14 mouse cellular contexts compared by ENCODE assay signal in genomic region chr13:56593961-56594391, GRCm38 (mm10). TPM values are rescaled to one million over a fixed set of nuclear protein-coding genes. Genes with fewer than 3 reads are reported as not detected.
A peak's percentile ranks its signal among the peaks of the same experiment; 100 is the strongest.
DNase-seq lines count a peak whose midpoint lies in the region; ATAC-seq and TF ChIP-seq lines count a peak whose summit lies in the region.
"Had no signal": no experiment of that assay in that cellular context is flagged by ENCODE, and none has a peak within 500 bp of the region (broad histone marks: within the 10 kb centered on the region; RNA-seq: fewer than 3 reads in every experiment).

No protein-coding gene starts in this region.

- TF ChIP-seq EP300 in stomach, postnatal 0 days (optimal IDR thresholded peaks at IDR 0.05): no peak
- TF ChIP-seq EP300 in heart, postnatal 0 days (IDR thresholded peaks at IDR 0.05; ENCODE audit: low read depth): no peak

- peaks cover 59% of the 10 kb centered on the region for H3K4me1 ChIP-seq in stomach, embryonic 14.5 days (ENCODE audit: control insufficient read depth, insufficient read depth, low read length)
- peaks cover 7% of the 10 kb centered on the region for H3K4me1 ChIP-seq in stomach, postnatal 0 days (replicated peaks; ENCODE audit: control insufficient read depth, insufficient read depth)
- peaks cover 63% of the 10 kb centered on the region for H3K4me1 ChIP-seq in heart, postnatal 0 days (ENCODE audit: control insufficient read depth, insufficient read depth)

- H3K4me2 ChIP-seq in stomach, embryonic 14.5 days (replicated peaks; ENCODE audit: low read depth, low read length): no peak overlapping the region
- no peak overlapping the region for H3K4me2 ChIP-seq in stomach, postnatal 0 days (replicated peaks; ENCODE audit: low read depth)
- H3K4me2 ChIP-seq in heart, postnatal 0 days (ENCODE audit: low read depth, low read length): no peak overlapping the region
- H3K4me2 ChIP-seq: neural tube, embryonic 12.5 days had no signal

- H3K27ac ChIP-seq in stomach, embryonic 14.5 days (ENCODE audit: low read length): peak overlapping the region; percentile 41; the same call in 1 of the 2 replicates
- no peak overlapping the region for H3K27ac ChIP-seq in stomach, postnatal 0 days (replicated peaks)
- H3K27ac ChIP-seq in heart, postnatal 0 days (ENCODE audit: low read depth): peak overlapping the region; percentile 43
- H3K27ac ChIP-seq: neural tube, embryonic 12.5 days had no signal

- DNase-seq in kidney, postnatal 10 days: peak; percentile 62
- no peak for DNase-seq in kidney, postnatal 25 days
- DNase-seq in stomach, postnatal 0 days (ENCODE audit: low spot score): no peak
- peak; percentile 72 for DNase-seq in heart, postnatal 0 days (ENCODE audit: low spot score)
- no peak for DNase-seq in urinary bladder, postnatal 10 days (ENCODE audit: low spot score)
- DNase-seq in retina, postnatal 1 day: no peak
- DNase-seq: embryo, embryonic 11 days; kidney, postnatal 36 days; right cerebral cortex, postnatal 4 days had no signal

- WGBS in stomach, embryonic 14.5 days: 39% methylated on average over 7 of the region's 7 CpGs
- 39% methylated on average over 7 of the region's 7 CpGs for WGBS in stomach, postnatal 0 days
- WGBS in heart, postnatal 0 days: 29% methylated on average over 7 of the region's 7 CpGs

- no peak for TF ChIP-seq CTCF in stomach, postnatal 0 days (IDR thresholded peaks at IDR 0.05; ENCODE audit: low read depth)
- no peak for TF ChIP-seq CTCF in heart, postnatal 0 days (IDR thresholded peaks at IDR 0.05; ENCODE audit: low read depth)

- ATAC-seq in stomach, embryonic 14.5 days (ENCODE audit: insufficient number of reproducible peaks, insufficient read depth, low FRiP score, low read depth): peak; percentile 24; the same call in 1 of the 2 replicates
- no peak for ATAC-seq in stomach, postnatal 0 days (ENCODE audit: low FRiP score, low TSS enrichment)
- peak; percentile 69 for ATAC-seq in heart, postnatal 0 days (ENCODE audit: insufficient read depth, low read depth)
- ATAC-seq: forebrain, embryonic 16.5 days had no signal

- H3K36me3 ChIP-seq in stomach, embryonic 14.5 days (ENCODE audit: control insufficient read depth, insufficient read depth, low read length): no peaks in the 10 kb centered on the region
- no peaks in the 10 kb centered on the region for H3K36me3 ChIP-seq in stomach, postnatal 0 days (ENCODE audit: control insufficient read depth, insufficient read depth, low read length)
- H3K36me3 ChIP-seq in heart, postnatal 0 days (replicated peaks; ENCODE audit: control insufficient read depth, insufficient read depth, low read length): no peaks in the 10 kb centered on the region
- H3K36me3 ChIP-seq: neural tube, embryonic 12.5 days had no signal

- H3K27me3 ChIP-seq in stomach, embryonic 14.5 days (ENCODE audit: control insufficient read depth, insufficient read depth, low read length): no peaks in the 10 kb centered on the region
- H3K27me3 ChIP-seq in stomach, postnatal 0 days (ENCODE audit: control insufficient read depth, insufficient read depth, low read length): no peaks in the 10 kb centered on the region
- H3K27me3 ChIP-seq in heart, postnatal 0 days (ENCODE audit: control insufficient read depth, insufficient read depth, low read length): no peaks in the 10 kb centered on the region
- H3K27me3 ChIP-seq: neural tube, embryonic 12.5 days had no signal

- H3K9me3 ChIP-seq in stomach, embryonic 14.5 days (ENCODE audit: control insufficient read depth, low read depth, low read length): no peaks in the 10 kb centered on the region
- no peaks in the 10 kb centered on the region for H3K9me3 ChIP-seq in stomach, postnatal 0 days (ENCODE audit: control insufficient read depth, low read length)
- H3K9me3 ChIP-seq in heart, postnatal 0 days (replicated peaks; ENCODE audit: control insufficient read depth, low read length): no peaks in the 10 kb centered on the region
- H3K9me3 ChIP-seq: neural tube, embryonic 12.5 days had no signal

- no peak overlapping the region for H3K9ac ChIP-seq in stomach, embryonic 14.5 days (replicated peaks; ENCODE audit: low read depth, low read length)
- H3K9ac ChIP-seq in stomach, postnatal 0 days (ENCODE audit: low read length): no peak overlapping the region
- no peak overlapping the region for H3K9ac ChIP-seq in heart, postnatal 0 days (replicated peaks; ENCODE audit: low read depth, low read length)
- H3K9ac ChIP-seq: neural tube, embryonic 12.5 days had no signal

- H3K4me3 ChIP-seq in stomach, embryonic 14.5 days (ENCODE audit: low read depth, low read length): no peak overlapping the region
- no peak overlapping the region for H3K4me3 ChIP-seq in stomach, postnatal 0 days (ENCODE audit: low read depth, low read length)
- no peak overlapping the region for H3K4me3 ChIP-seq in heart, postnatal 0 days (ENCODE audit: low read depth, low read length)
- H3K4me3 ChIP-seq: neural tube, embryonic 12.5 days had no signal

RNA-seq across cellular contexts. Expression of gene Tgfbi, which starts 15.3 kb away (rescaled TPM):
- polyA plus RNA-seq in stomach, embryonic 14.5 days (2014; fragmentation: Nextera tagmentation; extraction: Ambion mirVana): 123 and 134 TPM in 2 replicates
- 140 and 149 TPM in 2 replicates for polyA plus RNA-seq in stomach, postnatal 0 days (2015; fragmentation: Nextera tagmentation; extraction: Ambion mirVana)
- 31.3 and 43.1 TPM in 2 replicates for total RNA-seq in heart, postnatal 0 days (2014; rRNA removed; ENCODE audit: low replicate concordance)
- polyA plus RNA-seq in heart, postnatal 0 days (2015; fragmentation: Nextera tagmentation; extraction: Ambion mirVana): 23.1 and 24.3 TPM in 2 replicates

RNA-seq across cellular contexts. Expression of gene Lect2, which starts 45.7 kb away (rescaled TPM):
- not detected in 2 replicates for polyA plus RNA-seq in stomach, embryonic 14.5 days (2014; fragmentation: Nextera tagmentation; extraction: Ambion mirVana)
- 0.19 and 0.27 TPM in 2 replicates for polyA plus RNA-seq in stomach, postnatal 0 days (2015; fragmentation: Nextera tagmentation; extraction: Ambion mirVana)
- total RNA-seq in heart, postnatal 0 days (2014; rRNA removed; ENCODE audit: low replicate concordance): not detected in 2 replicates
- polyA plus RNA-seq in heart, postnatal 0 days (2015; fragmentation: Nextera tagmentation; extraction: Ambion mirVana): not detected in 2 replicates
- total RNA-seq: heart, postnatal 10 days; megakaryocyte, adult 5-6 weeks had no signal
- polyA plus RNA-seq: forebrain, embryonic 16.5 days; neural tube, embryonic 12.5 days had no signal

Comparison
In these comparisons a context has a peak if more than half of its experiments do, and no peak if none do; other contexts are left out.
1. DNase-seq: peak in kidney, postnatal 10 days (single experiment) and heart, postnatal 0 days (single experiment); none in kidney, postnatal 25 days (0 of 2), stomach, postnatal 0 days (single experiment), urinary bladder, postnatal 10 days (single experiment) and retina, postnatal 1 day (single experiment).